Mouse (Mus musculus): Measurements from ENCODE around the gene Rapgef1. TPM values are rescaled to one million over a fixed set of nuclear protein-coding genes. Genes with fewer than 3 reads are reported as not detected.
"Not testable (repeated sequence)": the region's sequence is repeated elsewhere in the genome, so short reads cannot be mapped to it uniquely, and the experiment has no call there.

The Rapgef1 gene
- total and polyA plus RNA-seq, 2 experiments from 2014 or later, result 19.4 to 99.1 TPM

- Histone ChIP-seq H3K36me3 (ENCODE audit: insufficient read depth) (peaks cover 88% of the 10 kb centered on the region), H3K27me3 (ENCODE audit: insufficient read depth, low read length) (no peaks in the 10 kb centered on the region), H3K9ac (no peak overlapping the region), H3K4me3 (ENCODE audit: low read depth, low read length) (no peak overlapping the region), H3K4me1 (ENCODE audit: insufficient read depth) (no peaks in the 10 kb centered on the region), H3K4me2 (ENCODE audit: low read depth) (no peak overlapping the region), H3K9me3 (ENCODE audit: low read length) (no peaks in the 10 kb centered on the region), H3K27ac (ENCODE audit: low read depth, low read length) (no peak overlapping the region)
- DNase-seq (no peak), ATAC-seq (no peak)
- WGBS, result 98% methylated on average over 8 of the region's 8 CpGs
- TF ChIP-seq CTCF (IDR thresholded peaks at IDR 0.05; ENCODE audit: low read depth), result no peak
These were observed 82.7 kb downstream of the Rapgef1 start for GRCm38 (mm10) chr2:29702189-29702588.

GRCm38 (mm10) chr2:29703104-29704081, 83.9 kb downstream of the Rapgef1 start:
- no peak for TF ChIP-seq CTCF (IDR thresholded peaks at IDR 0.05; ENCODE audit: low read depth)
- no peak for ATAC-seq
- no peaks in the 10 kb centered on the region for H3K4me1 ChIP-seq (ENCODE audit: insufficient read depth)
- peaks cover 85% of the 10 kb centered on the region for H3K36me3 ChIP-seq (ENCODE audit: insufficient read depth)
- no peaks in the 10 kb centered on the region for H3K27me3 ChIP-seq (ENCODE audit: insufficient read depth, low read length)
- no peak overlapping the region for H3K4me3 ChIP-seq (ENCODE audit: low read depth, low read length)
- no peak for DNase-seq
- no peak overlapping the region for H3K4me2 ChIP-seq (ENCODE audit: low read depth)
- H3K9me3 ChIP-seq (ENCODE audit: low read length), result no peaks in the 10 kb centered on the region
- no peak overlapping the region for H3K9ac ChIP-seq
- H3K27ac ChIP-seq (ENCODE audit: low read depth, low read length), result no peak overlapping the region
- 95% methylated on average over 9 of the region's 9 CpGs for WGBS

GRCm38 (mm10) chr2:29705493-29705892, 86.0 kb downstream of the Rapgef1 start:
- Histone ChIP-seq H3K4me2 (ENCODE audit: low read depth) (no peak overlapping the region), H3K27ac (ENCODE audit: low read depth, low read length) (no peak overlapping the region), H3K9ac (no peak overlapping the region), H3K27me3 (ENCODE audit: insufficient read depth, low read length) (no peaks in the 10 kb centered on the region), H3K4me3 (ENCODE audit: low read depth, low read length) (no peak overlapping the region), H3K9me3 (ENCODE audit: low read length) (no peaks in the 10 kb centered on the region), H3K36me3 (ENCODE audit: insufficient read depth) (peaks cover 73% of the 10 kb centered on the region), H3K4me1 (ENCODE audit: insufficient read depth) (no peaks in the 10 kb centered on the region)
- no peak for ATAC-seq
- DNase-seq, result no peak
- WGBS, result 86% methylated on average over 3 of the region's 3 CpGs
- TF ChIP-seq CTCF (IDR thresholded peaks at IDR 0.05; ENCODE audit: low read depth), result no peak

- DNase-seq (no peak), ATAC-seq (no peak)
- Histone ChIP-seq H3K9ac (no peak overlapping the region), H3K27me3 (ENCODE audit: insufficient read depth, low read length) (no peaks in the 10 kb centered on the region), H3K9me3 (ENCODE audit: low read length) (no peaks in the 10 kb centered on the region), H3K27ac (ENCODE audit: low read depth, low read length) (no peak overlapping the region), H3K36me3 (ENCODE audit: insufficient read depth) (peaks cover 75% of the 10 kb centered on the region), H3K4me3 (ENCODE audit: low read depth, low read length) (no peak overlapping the region), H3K4me2 (ENCODE audit: low read depth) (no peak overlapping the region), H3K4me1 (ENCODE audit: insufficient read depth) (no peaks in the 10 kb centered on the region)
- WGBS, result 92% methylated on average over 18 of the region's 18 CpGs
- TF ChIP-seq CTCF (IDR thresholded peaks at IDR 0.05; ENCODE audit: low read depth), result no peak
These were observed 87.5 kb downstream of the Rapgef1 start for GRCm38 (mm10) chr2:29706726-29707620.

GRCm38 (mm10) chr2:29707731-29708130, 88.2 kb downstream of the Rapgef1 start:
- TF ChIP-seq CTCF (IDR thresholded peaks at IDR 0.05; ENCODE audit: low read depth), result 0 out of 2 replicates have a peak, but pooled peaks have one; percentile 33
- peaks cover 75% of the 10 kb centered on the region for H3K36me3 ChIP-seq (ENCODE audit: insufficient read depth)
- no peak overlapping the region for H3K27ac ChIP-seq (ENCODE audit: low read depth, low read length)
- H3K4me1 ChIP-seq (ENCODE audit: insufficient read depth), result no peaks in the 10 kb centered on the region
- no peaks in the 10 kb centered on the region for H3K9me3 ChIP-seq (ENCODE audit: low read length)
- H3K4me2 ChIP-seq (ENCODE audit: low read depth), result no peak overlapping the region
- no peaks in the 10 kb centered on the region for H3K27me3 ChIP-seq (ENCODE audit: insufficient read depth, low read length)
- DNase-seq (no peak), ATAC-seq (peak; percentile 29; the same call in 1 of the 2 replicates)
- WGBS, result 76% methylated on average over 4 of the region's 4 CpGs
- no peak overlapping the region for H3K4me3 ChIP-seq (ENCODE audit: low read depth, low read length)
- no peak overlapping the region for H3K9ac ChIP-seq

GRCm38 (mm10) chr2:29708209-29708608, 88.7 kb downstream of the Rapgef1 start:
- H3K9ac ChIP-seq; ATAC-seq; H3K27ac ChIP-seq (ENCODE audit: low read depth, low read length); H3K27me3 ChIP-seq (ENCODE audit: insufficient read depth, low read length); H3K4me1 ChIP-seq (ENCODE audit: insufficient read depth); H3K9me3 ChIP-seq (ENCODE audit: low read length); H3K4me3 ChIP-seq (ENCODE audit: low read depth, low read length); DNase-seq; H3K4me2 ChIP-seq (ENCODE audit: low read depth): not testable (repeated sequence)
- WGBS, result 90% methylated on average over 4 of the region's 4 CpGs
- H3K36me3 ChIP-seq (ENCODE audit: insufficient read depth), result peaks cover 76% of the 10 kb centered on the region
